Mouse (Mus musculus) embryonic facial prominence, embryonic 14.5 days (tissue): ENCODE results near the gene Sirt2. TPM values are rescaled to one million over a fixed set of nuclear protein-coding genes. Genes with fewer than 3 reads are reported as not detected.

Experiments
- ATAC-seq: fragments of 200-750 bp; cut with Nextera tagmentation; 2 replicates; pipeline ENCODE4 v1.8.0; 2017; ENCODE audit warnings: low read depth, moderate number of reproducible peaks, moderate TSS enrichment
- DNase-seq: peaks from one replicate; pipeline ENCODE4 v3.0.0-alpha.2; 2015; ENCODE audit warnings: low spot score
- H3K27ac ChIP-seq: fragments of 300-500 bp; sonication (generic); replicated peaks from 2 replicates; pipeline ENCODE4 v1.5.1; 2014; ENCODE audit warnings: low read depth, mild to moderate bottlenecking, low read length, moderate library complexity
- H3K27me3 ChIP-seq: fragments of 300-500 bp; sonication (generic); replicated peaks from 2 replicates; pipeline ENCODE4 v1.6.1; 2014; ENCODE audit warnings: low read length; ENCODE audit not compliant: control insufficient read depth, insufficient read depth
- H3K36me3 ChIP-seq: fragments of 300-500 bp; sonication (generic); 2 replicates; pipeline ENCODE4 v1.6.1; 2014; ENCODE audit warnings: low read length, mixed read lengths; ENCODE audit not compliant: control insufficient read depth, insufficient read depth
- H3K4me1 ChIP-seq: fragments of 300-500 bp; sonication (generic); 2 replicates; pipeline ENCODE4 v1.6.1; 2014; ENCODE audit warnings: antibody characterized with exemption, low read length; ENCODE audit not compliant: control insufficient read depth, insufficient read depth
- H3K4me2 ChIP-seq: fragments of 300-500 bp; sonication (generic); 2 replicates; pipeline ENCODE4 v1.6.1; 2014; ENCODE audit warnings: low read depth, mild to moderate bottlenecking, low read length, moderate library complexity, mixed read lengths
- H3K4me3 ChIP-seq: fragments of 300-500 bp; sonication (generic); 2 replicates; pipeline ENCODE4 v1.5.1; 2014; ENCODE audit warnings: low read depth, mild to moderate bottlenecking, low read length
- H3K9ac ChIP-seq: fragments of 300-500 bp; sonication (generic); 2 replicates; pipeline ENCODE4 v1.6.1; 2014; ENCODE audit warnings: low read depth, mild to moderate bottlenecking, low read length, moderate library complexity, mixed read lengths
- H3K9me3 ChIP-seq: fragments of 300-500 bp; sonication (generic); 2 replicates; pipeline ENCODE4 v1.6.1; 2016; ENCODE audit warnings: low read length; ENCODE audit not compliant: control insufficient read depth
- WGBS: fragments of 180-500 bp; shearing (Covaris S2); extraction: QIAGEN DNeasy Blood & Tissue Kit; methylation state at CpG from one replicate; pipeline ENCODE4 v1.1.7; 2014; 5-methylcytosine and 5-hydroxymethylcytosine counted together
- polyA plus RNA-seq: library from polyadenylated mRNA; unstranded; fragments of >200 nt; fragmentation: Nextera tagmentation; extraction: Ambion mirVana; gene quantifications from 2 replicates; pipeline ENCODE4 v1.2.1, GENCODE M21; 2014

Sirt2 gene
- polyA plus RNA-seq, 1 experiment from 2014 or later = 76.8 TPM

DNA sequence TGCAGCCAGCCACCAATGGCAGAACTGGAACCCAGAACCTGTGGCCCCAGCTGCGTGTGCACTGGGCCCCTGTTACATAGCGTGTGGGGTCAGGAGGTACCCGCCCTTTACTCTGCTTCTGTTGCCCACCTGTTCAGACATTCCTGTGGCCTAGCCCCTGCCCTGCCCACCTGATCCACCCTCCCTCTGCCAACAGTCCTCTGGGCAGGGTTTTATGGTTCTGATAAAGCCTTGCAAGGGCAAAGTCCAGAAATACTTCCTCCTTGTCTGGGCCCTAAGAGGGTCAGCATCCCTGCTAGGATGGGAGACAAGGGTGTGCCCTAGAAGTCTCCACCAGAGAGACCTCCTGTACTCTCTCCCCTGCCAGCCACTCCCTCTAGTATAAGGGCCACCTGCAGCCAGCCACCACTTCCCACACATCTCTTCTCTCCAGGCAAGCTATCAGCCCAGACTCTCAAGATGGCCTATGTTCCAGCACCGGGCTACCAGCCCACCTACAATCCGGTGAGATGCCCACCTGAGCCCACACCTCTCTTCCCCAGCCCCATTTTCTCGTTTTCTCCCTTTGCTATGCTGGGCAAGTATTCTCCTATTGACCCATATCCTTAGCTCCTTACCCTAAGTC lies 67.3 kb downstream of the Sirt2 start, which contains the start of gene Lgals4:
Lgals4 (plus strand) TSS at position 132 of the 625 bp plus-strand sequence.
- Histone ChIP-seq H3K27ac (no peak within 1 kb of the TSS), H3K9ac (no peak within 1 kb of the TSS), H3K9me3 (no peaks in the 10 kb centered on the region), H3K4me1 (no peaks in the 10 kb centered on the region), H3K4me2 (no peak within 1 kb of the TSS), H3K27me3 (no peaks in the 10 kb centered on the region), H3K4me3 (no peak within 1 kb of the TSS), H3K36me3 (peaks cover 31% of the 10 kb centered on the region)
- ATAC-seq = no peak
- no peak for DNase-seq
- WGBS = 81% methylated on average over 6 of the region's 6 CpGs

DNA sequence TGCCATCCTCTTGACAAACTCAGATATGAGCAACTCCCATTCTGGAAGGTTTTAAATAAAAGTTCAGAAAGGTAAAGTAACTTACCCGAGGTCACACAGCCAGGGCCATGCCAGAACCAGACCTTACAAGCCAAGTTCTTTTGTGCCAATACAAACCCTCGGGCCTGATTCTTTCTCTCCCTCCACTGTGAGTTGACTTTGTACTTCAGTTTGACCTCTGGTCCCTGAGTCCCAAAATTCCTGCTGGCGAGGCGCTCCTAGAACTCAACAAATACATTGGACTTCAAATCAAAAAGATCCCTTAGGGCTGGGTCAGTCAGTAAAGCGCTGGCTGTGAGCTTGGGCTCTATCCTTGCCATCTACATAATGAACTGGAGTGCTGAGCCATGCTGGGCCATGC lies 70.4 kb downstream of the Sirt2 start:
- H3K36me3 ChIP-seq = peaks cover 4% of the 10 kb centered on the region
- no peak overlapping the region for H3K9ac ChIP-seq
- H3K4me3 ChIP-seq = no peak overlapping the region
- 82% methylated on average over 5 of the region's 5 CpGs for WGBS
- no peak overlapping the region for H3K27ac ChIP-seq
- no peak for ATAC-seq
- DNase-seq = no peak
- no peaks in the 10 kb centered on the region for H3K27me3 ChIP-seq
- no peaks in the 10 kb centered on the region for H3K4me1 ChIP-seq
- H3K4me2 ChIP-seq = no peak overlapping the region
- no peaks in the 10 kb centered on the region for H3K9me3 ChIP-seq

Other genes starting within 250 kb of the Sirt2 start
- gene Ifnl3, start 243.9 kb upstream of the Sirt2 start, polyA plus RNA-seq = not detected in 2 replicates
- gene Sycn, start 225.8 kb upstream of the Sirt2 start, polyA plus RNA-seq = not detected in 2 replicates
- 0.17 and 0.43 TPM in 2 replicates for gene Nccrp1, start 219.5 kb upstream of the Sirt2 start, polyA plus RNA-seq
- 31.5 and 33.8 TPM in 2 replicates for gene Samd4b, start 168.6 kb upstream of the Sirt2 start, polyA plus RNA-seq
- gene Pak4, start 168.6 kb upstream of the Sirt2 start, polyA plus RNA-seq = 20.7 and 23.5 TPM in 2 replicates
- gene Acp7, start 135.4 kb upstream of the Sirt2 start, polyA plus RNA-seq = 0.10 and 0.40 TPM in 2 replicates
- gene Fbxo27, start 73.9 kb upstream of the Sirt2 start, polyA plus RNA-seq = 6.9 and 7.1 TPM in 2 replicates
- gene Fbxo17, start 49.9 kb upstream of the Sirt2 start, polyA plus RNA-seq = 27.8 and 29.0 TPM in 2 replicates
- gene Mrps12, start 24.9 kb upstream of the Sirt2 start, polyA plus RNA-seq = 119 and 120 TPM in 2 replicates
- gene Sars2, start 24.7 kb upstream of the Sirt2 start, polyA plus RNA-seq = 20.5 and 22.9 TPM in 2 replicates
- gene Ccer2, start 10.6 kb upstream of the Sirt2 start, polyA plus RNA-seq = 3.8 and 12.7 TPM in 2 replicates
- gene Nfkbib, start 777 bp downstream of the Sirt2 start, polyA plus RNA-seq = 40.9 and 41.5 TPM in 2 replicates
- gene Rinl, start 22.2 kb downstream of the Sirt2 start, polyA plus RNA-seq = 2.7 and 3.0 TPM in 2 replicates
- gene Hnrnpl, start 41.8 kb downstream of the Sirt2 start, polyA plus RNA-seq = 180 and 182 TPM in 2 replicates
- 183 and 202 TPM in 2 replicates for gene Ech1, start 58.5 kb downstream of the Sirt2 start, polyA plus RNA-seq
- gene Lgals4, start 67.1 kb downstream of the Sirt2 start, polyA plus RNA-seq = 3.4 and 4.1 TPM in 2 replicates
- 27.3 and 53.0 TPM in 2 replicates for gene Lgals7, start 97.1 kb downstream of the Sirt2 start, polyA plus RNA-seq
- 0.58 and 0.72 TPM in 2 replicates for gene Capn12, start 114.7 kb downstream of the Sirt2 start, polyA plus RNA-seq
- gene Actn4, start 195.6 kb downstream of the Sirt2 start, polyA plus RNA-seq = 256 and 280 TPM in 2 replicates
- gene Eif3k, start 215.1 kb downstream of the Sirt2 start, polyA plus RNA-seq = 403 and 404 TPM in 2 replicates
- gene Map4k1, start 215.3 kb downstream of the Sirt2 start, polyA plus RNA-seq = 7.2 and 8.7 TPM in 2 replicates